Mouse (Mus musculus) cerebellum, adult 2 months (tissue): ENCODE results near the gene Cstad.

Experiments
- CTCF ChIP-seq: fragments of 200-500 bp; IDR thresholded peaks from 2 replicates; pipeline ENCODE4 v1.5.1; 2011; ENCODE audit warnings: low read depth, mild to moderate bottlenecking, control low read depth, low read length, moderate library complexity, borderline replicate concordance; ENCODE audit not compliant: insufficient read depth
- POLR2A ChIP-seq: fragments of 200-500 bp; IDR thresholded peaks from 2 replicates; pipeline ENCODE4 v1.6.1; 2011; ENCODE audit warnings: low read length, control low read depth, borderline replicate concordance; ENCODE audit not compliant: insufficient read depth

GRCm38 (mm10) chr2:30559552-30559951, 35.3 kb upstream of the Cstad start:
- TF ChIP-seq CTCF (no peak), POLR2A (no peak)
